Mouse (Mus musculus) inflammation-experienced regulatory T-cells, adult 6 months (primary cell): ENCODE measurements around the gene Tnrc6b. TPM values are rescaled to one million over a fixed set of nuclear protein-coding genes. Genes with fewer than 3 reads are reported as not detected.

ENCODE experiments used
- ATAC-seq: one replicate; pipeline ENCODE4 v1.8.0; 2017
- polyA plus RNA-seq, 3 experiments: library from polyadenylated mRNA; unstranded; fragments of 100-300 nt; shearing (Covaris generic); gene quantifications; one replicate each; pipeline ENCODE4 v1.2.1; 2017

The Tnrc6b gene
- polyA plus RNA-seq, 3 experiments from 2014 or later: 37.5 to 60.3 (median 51.2) TPM

DNA sequence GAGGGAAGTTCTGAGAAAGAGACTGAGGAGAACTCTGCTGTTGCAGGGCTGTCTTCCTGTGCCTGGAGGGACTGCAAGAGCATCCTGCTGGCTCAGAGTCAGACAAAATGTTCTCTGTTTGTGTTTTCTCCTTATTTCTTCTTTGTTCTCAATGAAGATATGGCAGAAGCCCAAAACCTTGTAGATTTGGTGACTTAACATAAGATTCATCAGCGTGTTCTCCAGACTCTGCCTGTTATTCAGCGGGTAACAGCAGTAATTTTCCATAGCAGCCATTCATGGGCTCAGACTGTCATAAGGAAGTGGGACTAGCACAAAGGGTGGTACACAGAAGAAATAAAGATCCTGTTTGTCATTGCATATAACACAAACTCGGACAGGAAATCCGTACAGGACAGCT is 268.5 kb downstream of the Tnrc6b start:
- no peak for ATAC-seq

GRCm38 (mm10) chr15:80981176-80981575 is 270.1 kb downstream of the Tnrc6b start:
- no peak for ATAC-seq

DNA sequence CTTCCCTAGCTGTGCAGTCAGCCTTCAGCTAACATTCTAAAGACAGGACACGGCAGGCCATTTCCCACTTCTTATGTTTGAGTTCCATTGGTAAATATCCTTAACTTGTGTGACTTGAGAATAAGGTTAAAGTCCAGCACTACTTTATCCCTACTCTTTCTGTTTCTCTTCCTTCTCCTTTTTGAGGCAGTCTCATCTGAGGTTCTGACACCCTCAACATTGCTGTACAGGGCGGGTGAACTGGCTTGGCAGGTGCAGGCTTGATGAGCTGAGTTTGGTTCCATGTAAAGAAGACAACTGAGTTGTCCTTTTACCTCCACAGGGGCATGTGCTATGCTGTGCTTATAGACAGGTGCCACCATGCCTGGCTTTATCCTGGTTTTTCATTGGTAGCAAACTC is 272.2 kb downstream of the Tnrc6b start:
- no peak for ATAC-seq

DNA sequence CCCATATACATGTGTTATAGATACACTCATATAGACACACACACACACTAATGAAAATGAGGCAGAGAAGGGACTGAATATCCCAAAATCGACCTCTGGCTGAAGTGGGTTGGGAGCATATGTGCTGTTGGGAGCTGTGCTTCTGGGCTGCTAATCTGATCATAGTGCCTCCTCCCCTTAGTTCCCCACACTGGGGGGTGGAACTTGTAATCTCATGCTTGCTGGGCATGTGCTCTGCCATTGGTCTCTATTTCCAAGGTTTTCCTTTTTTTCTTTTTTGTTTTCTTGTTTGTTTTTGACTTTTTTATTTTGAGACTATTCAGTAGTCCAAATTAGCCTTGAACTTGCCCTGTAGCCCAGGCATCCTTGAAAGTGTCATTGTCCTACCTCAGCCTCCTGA is 277.2 kb downstream of the Tnrc6b start:
- no peak for ATAC-seq

GRCm38 (mm10) chr15:80989712-80990111 is 278.6 kb downstream of the Tnrc6b start:
- no peak for ATAC-seq

Other genes with a start within 250 kb of the Tnrc6b start
- under 1 TPM in 2 of 3 experiments, not detected in 1; 0.23 to 0.50 TPM for gene Enthd1, start 146.2 kb upstream of the Tnrc6b start, polyA plus RNA-seq
- gene Grap2, start 138.7 kb upstream of the Tnrc6b start, polyA plus RNA-seq: 10 to 100 TPM; 27.9 to 51.6 (median 43.6) TPM
- not detected for gene Fam83f, start 39.5 kb upstream of the Tnrc6b start, polyA plus RNA-seq
- 100 to 1,000 TPM; 104 to 125 (median 125) TPM for gene Adsl, start 237.2 kb downstream of the Tnrc6b start, polyA plus RNA-seq